Mouse (Mus musculus): Measurements from ENCODE around the gene Napa.
A peak's percentile ranks its signal among the peaks of the same experiment; 100 is the strongest.

Napa gene

DNA sequence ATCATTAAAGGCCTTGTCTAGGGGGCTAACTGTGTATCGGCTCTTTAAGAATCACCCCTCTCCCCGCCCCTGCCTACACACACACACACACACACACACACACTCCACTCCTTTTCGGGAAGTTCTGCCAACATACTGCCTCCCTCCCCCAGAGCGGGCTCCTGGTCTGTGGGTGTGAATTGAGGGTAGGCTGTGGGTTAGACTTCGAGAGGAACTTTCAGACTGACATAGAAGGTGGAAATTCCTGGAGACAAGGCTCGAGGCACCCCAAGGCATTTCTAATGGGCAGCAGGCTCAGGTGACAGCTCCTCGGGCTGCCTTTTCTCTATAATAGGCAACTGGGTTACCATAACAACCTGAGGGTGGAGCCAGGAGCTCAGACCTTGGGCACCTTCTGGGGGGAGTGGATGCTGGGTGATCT lies 33.9 kb downstream of the Napa start:
- DNase-seq (ENCODE audit: low read depth): no peak

DNA sequence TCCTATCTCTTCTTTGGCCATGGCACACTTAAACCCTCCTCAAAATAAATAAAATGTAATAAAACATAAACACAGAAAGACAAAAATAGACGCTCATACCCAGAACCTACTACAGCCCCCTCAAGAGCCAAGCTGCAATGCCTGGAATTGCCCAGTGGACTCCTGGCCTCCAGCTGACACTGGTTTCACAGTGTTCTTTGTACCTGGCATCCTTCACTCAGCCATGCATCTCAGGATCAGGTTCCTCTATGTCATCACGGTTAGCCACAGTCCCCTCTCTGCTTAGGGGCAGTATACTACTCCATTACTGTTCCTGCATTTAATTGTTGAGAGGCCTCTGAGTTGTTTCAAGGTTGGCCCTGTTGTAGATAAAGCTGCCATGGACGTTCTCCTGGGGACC lies 34.7 kb downstream of the Napa start:
- DNase-seq (ENCODE audit: low read depth): no peak

DNA sequence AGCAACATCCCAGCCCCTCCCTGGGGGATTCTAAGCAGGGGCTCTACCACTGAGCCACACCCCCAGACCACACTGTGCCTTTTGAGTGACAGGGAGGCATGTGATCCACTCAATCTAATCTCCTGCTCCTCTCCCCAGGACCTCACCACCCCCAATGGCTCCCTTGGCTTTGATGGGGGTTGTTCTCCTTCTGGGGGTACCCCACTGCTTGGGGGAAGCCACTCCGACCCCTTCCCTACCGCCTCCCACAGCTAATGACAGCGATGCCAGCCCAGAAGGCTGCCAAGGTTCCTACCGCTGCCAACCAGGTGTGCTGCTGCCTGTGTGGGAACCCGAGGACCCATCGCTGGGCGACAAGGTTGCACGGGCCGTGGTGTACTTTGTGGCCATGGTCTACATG lies 35.4 kb downstream of the Napa start:
- DNase-seq (ENCODE audit: low read depth): no peak

DNA sequence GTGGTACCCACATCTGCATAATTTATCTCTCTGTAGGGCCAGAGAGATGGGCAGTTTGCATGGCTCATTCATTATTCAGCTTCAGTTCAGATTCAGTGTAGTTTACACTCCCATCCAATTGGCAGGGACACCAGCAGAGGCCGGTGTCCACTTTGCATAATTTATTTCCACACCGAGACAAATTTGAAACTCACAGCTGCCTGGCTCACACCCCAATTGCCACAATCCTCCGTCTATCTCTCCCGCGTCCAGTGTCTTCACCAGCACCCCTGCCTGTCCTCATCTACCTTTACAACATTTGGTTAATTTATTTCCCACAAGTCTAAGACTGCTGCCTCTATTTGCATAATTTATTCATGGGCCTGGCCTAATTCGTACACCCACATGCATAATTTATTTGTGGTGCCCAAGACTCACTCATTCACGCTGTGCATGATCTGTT lies 36.7 kb downstream of the Napa start:
- no peak for DNase-seq (ENCODE audit: low read depth)

DNA sequence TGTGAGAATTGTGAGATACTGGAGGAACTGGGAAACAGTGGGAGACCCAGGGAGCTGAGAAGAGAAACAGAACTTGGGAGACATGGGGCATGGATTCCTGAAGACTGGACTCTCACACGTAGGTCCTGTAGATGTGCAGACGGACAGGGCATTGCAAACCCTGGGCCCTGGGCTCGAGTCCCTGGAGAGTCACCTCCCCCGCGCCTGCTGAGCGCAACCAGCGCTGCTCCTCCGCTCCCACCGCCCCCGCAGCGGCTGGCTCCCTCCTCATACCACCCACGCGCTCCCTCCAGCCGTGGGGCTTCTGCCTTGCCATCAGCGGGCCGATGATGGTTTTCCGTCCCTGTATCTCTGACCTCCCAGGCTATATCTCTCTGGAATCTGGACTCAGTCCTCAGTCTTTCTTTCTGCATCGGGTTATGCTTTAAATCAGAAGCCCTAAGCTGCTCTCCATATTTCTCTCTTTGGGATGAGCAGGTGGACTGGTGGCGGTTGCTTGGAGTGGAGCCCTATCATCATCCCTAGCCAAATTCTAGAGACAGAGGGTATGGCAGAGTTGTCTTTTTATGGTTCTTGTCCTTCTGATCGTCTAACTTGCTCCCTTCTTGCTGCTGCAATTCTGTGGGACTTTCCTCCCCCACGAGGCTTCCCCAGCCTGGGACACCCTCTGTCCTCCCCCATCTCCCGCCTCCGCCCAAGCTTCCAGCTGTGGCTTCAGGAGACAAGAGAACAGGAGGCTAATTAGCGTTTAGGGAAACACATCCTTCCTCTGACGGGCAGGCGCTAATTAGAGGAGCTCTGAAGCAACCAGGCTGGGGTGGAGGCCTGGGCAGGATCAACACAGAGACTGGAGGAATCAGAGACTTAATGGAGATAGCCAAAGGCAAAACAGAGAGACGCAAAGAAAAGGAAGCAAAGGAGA lies 48.5 kb downstream of the Napa start:
- DNase-seq (ENCODE audit: low read depth): no peak

DNA sequence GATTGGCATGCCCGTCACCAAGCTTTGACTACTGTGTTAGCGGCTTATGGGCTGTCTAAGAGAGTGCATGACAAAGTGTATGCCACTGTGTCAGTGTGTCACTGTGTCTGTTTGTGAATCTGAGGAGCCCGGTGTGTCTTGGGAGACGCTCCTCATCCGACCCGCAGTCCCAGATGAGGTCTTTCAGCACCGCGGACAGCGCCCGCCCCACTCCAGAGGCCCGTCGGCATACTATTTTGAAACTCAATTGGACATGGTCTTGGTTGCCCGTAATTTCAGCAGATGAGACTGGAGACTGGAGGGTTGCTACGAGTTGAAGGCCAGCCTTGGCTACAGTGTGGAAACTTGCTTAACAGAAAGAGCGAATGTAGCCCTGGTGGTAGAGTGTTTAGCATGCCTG lies 49.4 kb downstream of the Napa start:
- DNase-seq (ENCODE audit: low read depth): peak; percentile 33

DNA sequence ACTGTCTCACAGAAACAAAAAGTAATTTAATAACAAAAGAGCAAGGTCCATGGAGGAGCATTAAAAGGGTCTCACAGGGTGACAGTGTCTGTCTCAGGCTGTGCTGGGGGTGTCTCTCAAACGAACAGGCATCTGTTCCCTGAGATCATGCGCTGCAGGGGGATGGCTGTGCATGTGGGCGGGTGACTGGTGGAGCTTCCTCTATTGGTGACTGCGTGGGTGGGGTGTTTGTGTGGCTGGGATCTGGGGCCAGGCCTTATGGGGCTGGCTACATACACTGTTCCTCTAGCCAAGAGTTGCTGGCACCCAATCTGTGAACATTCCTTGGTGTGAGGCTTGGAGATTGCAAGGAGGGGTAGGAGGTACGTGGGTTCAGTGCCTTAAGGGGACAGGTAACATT lies 51.0 kb downstream of the Napa start:
- DNase-seq (ENCODE audit: low read depth): no peak

DNA sequence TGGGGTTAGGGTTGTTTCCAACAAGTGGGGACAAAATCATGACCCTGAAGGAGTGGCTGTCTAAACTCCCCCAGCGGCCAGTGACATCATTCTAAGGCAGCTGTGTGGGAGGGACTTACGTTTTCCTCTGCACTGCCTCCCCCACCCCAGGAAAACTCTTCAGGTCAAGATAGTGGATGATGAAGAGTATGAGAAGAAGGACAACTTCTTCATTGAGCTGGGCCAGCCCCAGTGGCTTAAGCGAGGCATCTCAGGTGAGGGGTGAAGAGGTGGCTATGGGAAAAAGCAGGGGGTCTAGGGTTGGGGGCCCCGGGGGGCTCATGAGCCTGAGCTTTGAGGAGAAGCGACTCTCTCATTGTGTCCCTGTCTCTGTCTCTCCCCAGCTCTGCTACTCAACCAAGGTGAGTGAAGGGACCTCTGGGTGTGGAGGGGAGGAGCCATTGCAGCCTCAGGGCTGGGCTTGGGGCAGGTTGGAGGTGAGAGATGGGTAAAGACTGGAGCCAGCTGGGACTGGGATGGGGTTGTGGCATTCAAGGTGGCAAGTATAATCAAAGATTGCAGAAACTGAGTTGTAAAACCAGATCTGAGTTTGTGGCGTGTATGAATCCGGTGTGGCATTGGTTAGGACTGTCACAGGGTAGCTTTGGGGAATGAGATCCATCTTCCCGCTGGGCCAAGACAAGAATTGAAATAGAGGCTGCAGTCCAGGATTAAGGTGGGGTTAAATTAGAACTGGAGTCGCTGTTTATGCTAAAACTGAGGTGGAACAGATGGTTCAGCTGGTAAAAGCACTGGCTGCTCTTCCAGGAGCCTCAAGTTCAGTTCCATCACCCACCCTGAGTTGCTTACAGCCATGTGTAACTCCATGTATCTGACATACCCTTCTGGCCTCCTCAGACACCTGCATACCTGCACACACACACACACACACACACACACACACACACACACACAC lies 52.2 kb downstream of the Napa start:
- no peak for DNase-seq (ENCODE audit: low read depth)

DNA sequence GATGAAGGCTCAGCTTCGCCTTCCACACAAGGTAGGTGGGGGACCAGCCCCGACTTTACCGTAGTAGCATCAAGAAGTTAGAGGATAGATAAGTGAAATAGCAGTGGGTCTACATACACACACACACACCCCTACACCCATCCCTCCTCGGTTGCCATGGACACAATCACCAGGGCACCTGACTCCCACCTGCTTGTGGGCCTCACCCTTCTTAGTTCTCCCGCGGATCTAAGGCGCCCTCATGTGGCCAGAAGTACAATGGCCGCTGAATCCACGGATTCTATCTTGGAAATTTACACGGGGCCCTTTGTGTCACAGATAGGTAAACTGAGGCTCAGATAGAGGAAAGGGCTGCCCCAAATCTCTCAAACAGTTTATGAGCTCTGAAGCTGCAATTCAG lies 55.3 kb downstream of the Napa start:
- peak; percentile 61 for DNase-seq (ENCODE audit: low read depth)

DNA sequence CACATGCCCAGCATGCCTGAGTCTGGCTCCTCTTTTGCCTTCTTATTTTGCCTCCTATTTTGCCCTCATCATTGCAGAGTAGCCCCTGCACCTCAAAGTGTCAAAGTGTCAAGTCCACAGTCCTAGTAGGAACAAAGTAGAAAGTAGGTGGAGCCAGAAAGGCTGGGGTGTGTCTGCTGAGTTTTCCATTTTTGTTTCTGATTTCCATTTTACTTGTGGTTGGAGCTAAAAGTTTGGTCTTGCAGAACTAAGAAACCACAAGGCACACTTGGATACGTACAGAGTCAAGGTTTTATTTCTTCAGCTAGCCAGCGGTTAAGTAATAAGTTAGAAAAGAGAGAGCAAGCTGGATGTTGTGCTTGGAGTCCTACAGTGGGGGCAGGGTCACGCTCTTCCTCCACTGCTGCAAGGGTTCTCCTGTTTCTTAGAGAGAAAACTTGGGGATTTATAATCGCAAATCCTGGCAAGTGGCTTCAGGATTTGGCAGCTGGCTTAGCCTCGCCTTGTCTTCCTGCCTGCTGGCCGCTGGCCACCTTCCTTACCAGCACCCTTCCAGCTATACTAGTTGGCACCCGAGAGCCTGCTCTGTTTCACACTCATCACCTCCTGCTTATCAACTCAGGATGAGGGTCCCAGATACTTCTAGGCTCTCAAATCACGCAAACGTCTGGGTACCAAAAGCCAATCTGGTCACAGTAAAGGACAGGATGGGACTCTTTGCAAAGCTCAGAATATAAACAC lies 57.0 kb downstream of the Napa start:
- DNase-seq (ENCODE audit: low read depth): no peak

DNA sequence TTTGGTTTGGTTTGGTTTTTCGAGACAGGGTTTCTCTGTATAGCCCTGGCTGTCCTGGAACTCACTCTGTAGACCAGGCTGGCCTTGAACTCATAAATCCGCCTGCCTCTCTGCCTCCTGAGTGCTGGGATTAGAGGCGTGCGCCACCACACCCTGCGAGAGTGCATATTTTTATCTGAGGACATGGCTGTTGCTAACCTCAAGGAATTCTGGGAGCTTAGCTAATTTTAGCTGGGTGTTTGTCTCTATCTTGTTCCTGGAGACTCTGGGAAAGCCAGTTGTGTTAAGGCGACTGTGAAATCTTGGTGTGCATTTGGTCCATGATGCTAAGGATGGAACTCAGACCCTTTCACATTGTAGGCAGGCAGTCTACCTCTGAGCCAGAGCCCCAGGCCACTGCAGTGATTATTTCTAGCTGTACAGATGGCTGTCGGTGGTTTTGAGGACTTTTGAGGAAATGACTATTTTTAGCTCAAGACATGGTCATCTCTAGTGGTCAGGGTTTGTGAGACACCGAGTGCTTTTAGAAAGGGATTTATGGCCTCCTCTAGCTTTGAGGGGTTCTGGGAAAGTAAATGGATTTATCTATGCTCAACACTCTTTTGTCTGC lies 58.0 kb downstream of the Napa start:
- DNase-seq (ENCODE audit: low read depth): no peak

DNA sequence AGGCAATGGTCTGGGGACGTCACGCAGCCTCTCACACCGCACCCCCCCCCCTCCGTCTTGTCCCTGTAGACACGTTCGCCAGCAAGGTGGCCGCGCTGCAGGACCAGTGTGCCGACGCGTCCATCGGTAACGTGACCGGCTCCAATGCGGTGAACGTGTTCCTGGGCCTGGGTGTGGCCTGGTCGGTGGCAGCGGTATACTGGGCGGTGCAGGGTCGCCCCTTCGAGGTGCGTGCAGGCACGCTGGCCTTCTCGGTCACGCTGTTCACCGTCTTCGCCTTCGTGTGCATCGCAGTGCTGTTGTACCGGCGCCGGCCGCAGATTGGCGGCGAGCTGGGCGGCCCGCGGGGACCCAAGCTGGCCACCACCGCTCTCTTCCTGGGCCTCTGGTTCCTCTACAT lies 60.5 kb downstream of the Napa start:
- DNase-seq (ENCODE audit: low read depth): no peak

DNA sequence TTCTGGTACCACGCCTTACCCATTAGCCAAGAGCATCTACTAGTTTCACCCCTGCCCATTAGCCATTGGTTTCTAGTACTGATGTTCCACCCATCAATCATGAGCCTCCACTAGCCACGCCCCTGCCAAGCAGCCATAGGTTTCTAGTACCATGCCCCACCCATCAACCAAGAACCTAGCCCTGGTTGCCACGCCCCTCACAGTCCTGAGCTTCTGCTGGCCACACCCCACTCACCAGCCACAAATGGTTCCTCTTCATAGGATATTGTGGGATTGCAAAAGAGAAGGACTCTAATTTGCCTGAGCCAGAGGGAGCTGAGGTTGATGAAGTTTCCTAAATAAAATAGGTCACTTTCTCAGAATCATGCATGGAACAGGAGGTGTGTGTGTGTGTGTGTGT lies 62.4 kb downstream of the Napa start:
- DNase-seq (ENCODE audit: low read depth): peak; percentile 71

DNA sequence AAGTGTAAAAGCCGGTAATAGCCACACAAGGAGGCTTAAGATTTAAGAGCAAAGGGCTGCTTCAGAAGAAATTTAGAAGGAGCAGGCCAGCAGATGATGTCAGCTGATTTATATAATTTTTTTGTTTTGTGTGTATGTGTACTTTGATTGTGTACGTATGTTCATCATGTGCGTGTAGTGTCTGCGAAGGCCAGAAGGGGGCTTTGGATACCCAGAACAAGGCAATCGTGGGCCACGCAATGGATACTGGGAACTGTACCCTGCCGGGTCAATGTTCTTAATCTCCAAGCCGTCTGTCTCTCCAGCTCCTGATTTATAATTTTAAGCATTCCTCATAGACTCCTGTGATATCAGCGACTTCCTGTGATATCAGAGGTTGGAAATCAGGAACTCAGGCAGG lies 63.0 kb downstream of the Napa start:
- no peak for DNase-seq (ENCODE audit: low read depth)

DNA sequence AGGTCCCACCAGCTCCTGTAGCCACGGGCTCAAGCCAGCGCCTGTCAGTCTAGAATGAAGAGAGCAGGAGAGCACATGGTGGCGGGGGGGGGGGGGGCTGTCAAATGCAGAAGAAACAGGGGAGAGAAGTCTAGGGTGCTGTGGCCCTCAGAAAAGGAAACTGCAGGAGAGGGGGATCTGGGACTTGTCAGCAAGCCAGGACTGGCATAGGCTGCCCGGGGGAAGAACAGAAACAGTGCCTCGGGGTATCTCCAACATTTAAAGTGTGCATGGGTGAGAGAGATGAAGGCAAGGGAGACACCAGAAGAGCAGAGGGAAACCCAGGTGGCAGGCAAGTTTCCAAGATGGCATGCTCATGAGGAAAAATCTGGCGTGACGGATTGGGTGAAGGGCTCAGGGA lies 63.8 kb downstream of the Napa start:
- no peak for DNase-seq (ENCODE audit: low read depth)

Measured in 416B (cell line).